Mouse (Mus musculus): ENCODE results near the gene Pla2g2c. TPM values are rescaled to one million over a fixed set of nuclear protein-coding genes. Genes with fewer than 3 reads are reported as not detected.
A peak's percentile ranks its signal among the peaks of the same experiment; 100 is the strongest.

Pla2g2c gene
- polyA plus RNA-seq, 1 experiment from 2014 or later = 0.55 TPM

- no peak for DNase-seq (ENCODE audit: low spot score)
- Histone ChIP-seq H3K27ac (no peak overlapping the region), H3K36me3 (replicated peaks; ENCODE audit: control insufficient read depth, insufficient read depth) (no peaks in the 10 kb centered on the region), H3K4me3 (replicated peaks; ENCODE audit: low read length) (no peak overlapping the region), H3K4me1 (replicated peaks; ENCODE audit: control insufficient read depth, insufficient read depth, low read length) (no peaks in the 10 kb centered on the region), H3K27me3 (ENCODE audit: control insufficient read depth, insufficient read depth, low read length) (no peaks in the 10 kb centered on the region), H3K9me3 (ENCODE audit: control insufficient read depth, low read length) (no peaks in the 10 kb centered on the region), H3K9ac (no peak overlapping the region), H3K4me2 (replicated peaks) (no peak overlapping the region)
- WGBS = 91% methylated on average over 9 of the region's 9 CpGs
- no peak for ATAC-seq (ENCODE audit: low FRiP score)
Observed at GRCm38 (mm10) chr4:138716697-138717096, 7.9 kb upstream of the Pla2g2c start.

GRCm38 (mm10) chr4:138718586-138719263 lies 5.9 kb upstream of the Pla2g2c start:
- Histone ChIP-seq H3K36me3 (replicated peaks; ENCODE audit: control insufficient read depth, insufficient read depth) (no peaks in the 10 kb centered on the region), H3K27ac (no peak overlapping the region), H3K9ac (no peak overlapping the region), H3K27me3 (ENCODE audit: control insufficient read depth, insufficient read depth, low read length) (no peaks in the 10 kb centered on the region), H3K4me2 (replicated peaks) (no peak overlapping the region), H3K4me3 (replicated peaks; ENCODE audit: low read length) (no peak overlapping the region), H3K9me3 (ENCODE audit: control insufficient read depth, low read length) (no peaks in the 10 kb centered on the region), H3K4me1 (replicated peaks; ENCODE audit: control insufficient read depth, insufficient read depth, low read length) (no peaks in the 10 kb centered on the region)
- ATAC-seq (ENCODE audit: low FRiP score) (no peak), DNase-seq (ENCODE audit: low spot score) (no peak)
- WGBS = 91% methylated on average over 5 of the region's 5 CpGs

DNA sequence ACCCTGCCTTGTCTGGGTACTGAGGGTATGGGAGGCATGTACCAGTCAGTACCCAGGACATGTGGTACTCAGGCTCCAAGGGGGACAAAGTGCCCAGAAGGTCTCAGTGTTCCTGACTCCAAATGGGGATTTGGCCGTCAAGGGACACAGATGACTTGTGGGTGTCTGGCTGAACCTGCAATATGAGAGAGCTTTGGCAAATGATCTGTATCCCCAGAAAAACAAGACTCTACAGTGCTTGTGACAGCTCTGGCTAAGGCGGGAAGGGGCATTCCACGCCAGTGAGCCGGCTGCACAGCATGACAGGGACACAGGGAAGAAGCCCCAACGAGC lies 5.4 kb upstream of the Pla2g2c start:
- Histone ChIP-seq H3K4me1 (replicated peaks; ENCODE audit: control insufficient read depth, insufficient read depth, low read length) (peaks cover 4% of the 10 kb centered on the region), H3K4me2 (replicated peaks) (no peak overlapping the region), H3K9ac (no peak overlapping the region), H3K9me3 (ENCODE audit: control insufficient read depth, low read length) (no peaks in the 10 kb centered on the region), H3K27me3 (ENCODE audit: control insufficient read depth, insufficient read depth, low read length) (no peaks in the 10 kb centered on the region), H3K36me3 (replicated peaks; ENCODE audit: control insufficient read depth, insufficient read depth) (no peaks in the 10 kb centered on the region), H3K4me3 (replicated peaks; ENCODE audit: low read length) (no peak overlapping the region), H3K27ac (no peak overlapping the region)
- WGBS = 81% methylated on average over 5 of the region's 5 CpGs
- DNase-seq (ENCODE audit: low spot score) = no peak
- ATAC-seq (ENCODE audit: low FRiP score) = no peak

GRCm38 (mm10) chr4:138723493-138724281 lies 905 bp upstream of the Pla2g2c start:
- H3K27me3 ChIP-seq (ENCODE audit: control insufficient read depth, insufficient read depth, low read length) = no peaks in the 10 kb centered on the region
- peak overlapping the region; percentile 50; the same call in 1 of the 2 replicates for H3K4me2 ChIP-seq (replicated peaks)
- DNase-seq (ENCODE audit: low spot score) = no peak
- no peak overlapping the region for H3K27ac ChIP-seq
- no peak overlapping the region for H3K9ac ChIP-seq
- no peak overlapping the region for H3K4me3 ChIP-seq (replicated peaks; ENCODE audit: low read length)
- H3K36me3 ChIP-seq (replicated peaks; ENCODE audit: control insufficient read depth, insufficient read depth) = no peaks in the 10 kb centered on the region
- peaks cover 20% of the 10 kb centered on the region for H3K4me1 ChIP-seq (replicated peaks; ENCODE audit: control insufficient read depth, insufficient read depth, low read length)
- 66% methylated on average over 15 of the region's 15 CpGs for WGBS
- H3K9me3 ChIP-seq (ENCODE audit: control insufficient read depth, low read length) = no peaks in the 10 kb centered on the region
- no peak for ATAC-seq (ENCODE audit: low FRiP score)

DNA sequence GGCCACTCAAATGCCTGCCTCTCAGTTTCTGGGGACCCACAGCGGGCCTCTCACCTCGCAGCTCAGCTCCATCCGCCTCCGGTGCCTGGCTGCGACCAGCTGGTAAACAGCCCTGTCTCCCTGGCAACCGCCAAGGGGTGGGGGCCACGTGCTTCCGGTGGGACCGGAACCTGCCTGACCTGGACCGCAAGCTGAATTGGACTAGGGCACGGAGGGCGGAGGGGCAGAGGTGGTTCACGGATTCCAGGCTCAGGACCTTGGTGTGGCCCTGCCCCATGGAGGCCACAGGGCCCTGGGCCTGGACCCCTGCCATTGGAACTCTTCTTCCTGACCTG lies 502 bp downstream of the Pla2g2c start:
- Histone ChIP-seq H3K4me2 (replicated peaks) (peak overlapping the region; percentile 50), H3K36me3 (replicated peaks; ENCODE audit: control insufficient read depth, insufficient read depth) (no peaks in the 10 kb centered on the region), H3K9me3 (ENCODE audit: control insufficient read depth, low read length) (no peaks in the 10 kb centered on the region), H3K9ac (peak overlapping the region; percentile 41), H3K4me3 (replicated peaks; ENCODE audit: low read length) (peak overlapping the region; percentile 21), H3K27ac (peak overlapping the region; percentile 47; the same call in 1 of the 2 replicates), H3K4me1 (replicated peaks; ENCODE audit: control insufficient read depth, insufficient read depth, low read length) (peaks cover 20% of the 10 kb centered on the region), H3K27me3 (ENCODE audit: control insufficient read depth, insufficient read depth, low read length) (no peaks in the 10 kb centered on the region)
- DNase-seq (ENCODE audit: low spot score) (peak; percentile 55), ATAC-seq (ENCODE audit: low FRiP score) (peak; percentile 83)
- 8% methylated on average over 13 of the region's 13 CpGs for WGBS

GRCm38 (mm10) chr4:138725751-138726150 lies 1.2 kb downstream of the Pla2g2c start:
- Histone ChIP-seq H3K4me2 (replicated peaks) (peak overlapping the region; percentile 50; the same call in 1 of the 2 replicates), H3K4me1 (replicated peaks; ENCODE audit: control insufficient read depth, insufficient read depth, low read length) (peaks cover 20% of the 10 kb centered on the region), H3K27me3 (ENCODE audit: control insufficient read depth, insufficient read depth, low read length) (no peaks in the 10 kb centered on the region), H3K9me3 (ENCODE audit: control insufficient read depth, low read length) (no peaks in the 10 kb centered on the region), H3K9ac (no peak overlapping the region), H3K36me3 (replicated peaks; ENCODE audit: control insufficient read depth, insufficient read depth) (no peaks in the 10 kb centered on the region), H3K4me3 (replicated peaks; ENCODE audit: low read length) (no peak overlapping the region), H3K27ac (no peak overlapping the region; the same call in 1 of the 2 replicates)
- ATAC-seq (ENCODE audit: low FRiP score) (no peak), DNase-seq (ENCODE audit: low spot score) (no peak)
- 77% methylated on average over 5 of the region's 5 CpGs for WGBS

DNA sequence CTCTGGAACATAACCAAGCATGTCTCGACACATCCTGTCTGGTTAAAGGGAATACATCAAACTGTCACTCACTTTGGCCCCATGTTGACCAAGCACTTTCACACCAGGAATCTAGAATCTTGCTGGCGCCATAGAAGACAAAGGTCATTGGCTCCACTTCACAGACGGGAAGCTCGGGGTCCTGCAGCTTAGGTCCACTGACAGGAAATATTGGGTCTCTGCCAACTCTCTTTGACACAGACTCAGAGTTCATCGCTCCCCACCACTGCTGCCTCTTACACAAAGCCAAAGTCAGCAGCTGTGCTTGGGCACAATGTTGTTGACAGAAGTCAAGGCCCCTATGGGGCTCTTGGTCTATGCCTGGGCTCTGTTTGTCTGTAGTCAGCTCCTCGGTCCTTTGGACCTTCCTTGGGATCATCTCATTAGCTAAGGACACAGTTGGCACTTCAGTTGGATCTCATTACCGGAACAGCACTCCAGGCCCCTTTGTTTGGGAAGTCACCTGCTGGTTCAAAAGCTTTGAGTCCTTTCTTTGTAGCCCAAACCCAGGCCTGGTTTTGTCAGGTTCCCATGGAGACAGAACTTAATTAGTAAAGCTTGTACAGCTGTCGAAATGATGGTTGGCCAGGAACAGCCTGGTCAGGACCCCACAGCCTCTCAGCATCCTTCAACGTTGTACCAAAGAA lies 4.6 kb downstream of the Pla2g2c start:
- Histone ChIP-seq H3K9ac (no peak overlapping the region), H3K9me3 (ENCODE audit: control insufficient read depth, low read length) (no peaks in the 10 kb centered on the region), H3K27ac (no peak overlapping the region), H3K27me3 (ENCODE audit: control insufficient read depth, insufficient read depth, low read length) (no peaks in the 10 kb centered on the region), H3K4me1 (replicated peaks; ENCODE audit: control insufficient read depth, insufficient read depth, low read length) (peaks cover 16% of the 10 kb centered on the region), H3K4me2 (replicated peaks) (no peak overlapping the region), H3K4me3 (replicated peaks; ENCODE audit: low read length) (no peak overlapping the region), H3K36me3 (replicated peaks; ENCODE audit: control insufficient read depth, insufficient read depth) (no peaks in the 10 kb centered on the region)
- WGBS = 24% methylated on average over 9 of the region's 9 CpGs
- ATAC-seq (ENCODE audit: low FRiP score) = peak; percentile 60; the same call in 1 of the 2 replicates
- peak; percentile 61 for DNase-seq (ENCODE audit: low spot score)

- ATAC-seq (ENCODE audit: low FRiP score) (no peak), DNase-seq (ENCODE audit: low spot score) (no peak)
- Histone ChIP-seq H3K4me1 (replicated peaks; ENCODE audit: control insufficient read depth, insufficient read depth, low read length) (peaks cover 9% of the 10 kb centered on the region), H3K27ac (no peak overlapping the region), H3K9ac (no peak overlapping the region), H3K36me3 (replicated peaks; ENCODE audit: control insufficient read depth, insufficient read depth) (no peaks in the 10 kb centered on the region), H3K27me3 (ENCODE audit: control insufficient read depth, insufficient read depth, low read length) (no peaks in the 10 kb centered on the region), H3K4me3 (replicated peaks; ENCODE audit: low read length) (no peak overlapping the region), H3K9me3 (ENCODE audit: control insufficient read depth, low read length) (no peaks in the 10 kb centered on the region), H3K4me2 (replicated peaks) (no peak overlapping the region)
- WGBS = 75% methylated on average over 7 of the region's 7 CpGs
Observed at GRCm38 (mm10) chr4:138734105-138734504, 9.5 kb downstream of the Pla2g2c start.

GRCm38 (mm10) chr4:138734863-138735262 lies 10.3 kb downstream of the Pla2g2c start:
- Histone ChIP-seq H3K27ac (no peak overlapping the region), H3K9me3 (ENCODE audit: control insufficient read depth, low read length) (no peaks in the 10 kb centered on the region), H3K4me2 (replicated peaks) (no peak overlapping the region), H3K27me3 (ENCODE audit: control insufficient read depth, insufficient read depth, low read length) (no peaks in the 10 kb centered on the region), H3K4me3 (replicated peaks; ENCODE audit: low read length) (no peak overlapping the region), H3K36me3 (replicated peaks; ENCODE audit: control insufficient read depth, insufficient read depth) (no peaks in the 10 kb centered on the region), H3K9ac (no peak overlapping the region), H3K4me1 (replicated peaks; ENCODE audit: control insufficient read depth, insufficient read depth, low read length) (peaks cover 11% of the 10 kb centered on the region)
- no peak for ATAC-seq (ENCODE audit: low FRiP score)
- WGBS = 97% methylated on average over 4 of the region's 4 CpGs
- no peak for DNase-seq (ENCODE audit: low spot score)
